Mouse (Mus musculus): ENCODE data around the gene B3galt4.
"Not testable (repeated sequence)": the region's sequence is repeated elsewhere in the genome, so short reads cannot be mapped to it uniquely, and the experiment has no call there.

Gene B3galt4

GRCm38 (mm10) chr17:33951021-33951946 is at the start of gene B3galt4:
B3galt4 (minus strand) TSS chr17:33951488.
- peak; percentile 80 for DNase-seq (ENCODE audit: low read depth, low spot score)

GRCm38 (mm10) chr17:34000796-34001195 is 49.5 kb upstream of the B3galt4 start:
- DNase-seq (ENCODE audit: low read depth, low spot score), result not testable (repeated sequence)

GRCm38 (mm10) chr17:34000150-34000537 is 48.9 kb upstream of the B3galt4 start, which contains the start of gene H2-K1:
H2-K1 (minus strand) TSS chr17:34000347.
- DNase-seq (ENCODE audit: low read depth, low spot score), result no peak

- no peak for DNase-seq (ENCODE audit: low read depth, low spot score)
Measured at GRCm38 (mm10) chr17:33999341-34000149, 48.3 kb upstream of the B3galt4 start.

GRCm38 (mm10) chr17:33998697-33999096 is 47.4 kb upstream of the B3galt4 start:
- not testable (repeated sequence) for DNase-seq (ENCODE audit: low read depth, low spot score)

- not testable (repeated sequence) for DNase-seq (ENCODE audit: low read depth, low spot score)
Measured at GRCm38 (mm10) chr17:33997025-33997424, 45.7 kb upstream of the B3galt4 start.

- no peak for DNase-seq (ENCODE audit: low read depth, low spot score)
Measured at GRCm38 (mm10) chr17:33995651-33996050, 44.4 kb upstream of the B3galt4 start.

- DNase-seq (ENCODE audit: low read depth, low spot score), result no peak
Measured at GRCm38 (mm10) chr17:33994959-33995358, 43.7 kb upstream of the B3galt4 start.

GRCm38 (mm10) chr17:33991788-33992664 is 40.7 kb upstream of the B3galt4 start:
- peak; percentile 28 for DNase-seq (ENCODE audit: low read depth, low spot score)

GRCm38 (mm10) chr17:33982136-33982535 is 30.8 kb upstream of the B3galt4 start:
- DNase-seq (ENCODE audit: low read depth, low spot score), result not testable (repeated sequence)

GRCm38 (mm10) chr17:33981192-33981909 is 30.1 kb upstream of the B3galt4 start:
- peak; percentile 90 for DNase-seq (ENCODE audit: low read depth, low spot score)

GRCm38 (mm10) chr17:33980181-33981035 is 29.1 kb upstream of the B3galt4 start:
- no peak for DNase-seq (ENCODE audit: low read depth, low spot score)

- no peak for DNase-seq (ENCODE audit: low read depth, low spot score)
Measured at GRCm38 (mm10) chr17:33979512-33980050, 28.3 kb upstream of the B3galt4 start.

GRCm38 (mm10) chr17:33978631-33979031 is 27.3 kb upstream of the B3galt4 start:
- no peak for DNase-seq (ENCODE audit: low read depth, low spot score)

GRCm38 (mm10) chr17:33977861-33978557 is 26.7 kb upstream of the B3galt4 start:
- DNase-seq (ENCODE audit: low read depth, low spot score), result no peak

GRCm38 (mm10) chr17:33973572-33973971 is 22.3 kb upstream of the B3galt4 start:
- no peak for DNase-seq (ENCODE audit: low read depth, low spot score)

GRCm38 (mm10) chr17:33972691-33973090 is 21.4 kb upstream of the B3galt4 start:
- no peak for DNase-seq (ENCODE audit: low read depth, low spot score)

GRCm38 (mm10) chr17:33969394-33969793 is 18.1 kb upstream of the B3galt4 start:
- no peak for DNase-seq (ENCODE audit: low read depth, low spot score)

- no peak for DNase-seq (ENCODE audit: low read depth, low spot score)
Measured at GRCm38 (mm10) chr17:33968927-33969326, 17.6 kb upstream of the B3galt4 start.

All from brain, embryonic 18.5 days (tissue).